Mouse (Mus musculus) spleen, adult 12 weeks (tissue): ENCODE measurements at regions not wholly inside any gene's neighbourhood (a gene's known extent, or its start where the extent isn't known, plus 50 kb on each side); places are given as distances from the start of the nearest gene placed in this dataset.
A peak's percentile ranks its signal among the peaks of the same experiment; 100 is the strongest.
"Not testable (repeated sequence)": the region's sequence is repeated elsewhere in the genome, so short reads cannot be mapped to it uniquely, and the experiment has no call there.

Experiments
- DNase-seq: peaks from one replicate; pipeline ENCODE4 v3.0.0; 2022; ENCODE audit warnings: low spot score

DNA sequence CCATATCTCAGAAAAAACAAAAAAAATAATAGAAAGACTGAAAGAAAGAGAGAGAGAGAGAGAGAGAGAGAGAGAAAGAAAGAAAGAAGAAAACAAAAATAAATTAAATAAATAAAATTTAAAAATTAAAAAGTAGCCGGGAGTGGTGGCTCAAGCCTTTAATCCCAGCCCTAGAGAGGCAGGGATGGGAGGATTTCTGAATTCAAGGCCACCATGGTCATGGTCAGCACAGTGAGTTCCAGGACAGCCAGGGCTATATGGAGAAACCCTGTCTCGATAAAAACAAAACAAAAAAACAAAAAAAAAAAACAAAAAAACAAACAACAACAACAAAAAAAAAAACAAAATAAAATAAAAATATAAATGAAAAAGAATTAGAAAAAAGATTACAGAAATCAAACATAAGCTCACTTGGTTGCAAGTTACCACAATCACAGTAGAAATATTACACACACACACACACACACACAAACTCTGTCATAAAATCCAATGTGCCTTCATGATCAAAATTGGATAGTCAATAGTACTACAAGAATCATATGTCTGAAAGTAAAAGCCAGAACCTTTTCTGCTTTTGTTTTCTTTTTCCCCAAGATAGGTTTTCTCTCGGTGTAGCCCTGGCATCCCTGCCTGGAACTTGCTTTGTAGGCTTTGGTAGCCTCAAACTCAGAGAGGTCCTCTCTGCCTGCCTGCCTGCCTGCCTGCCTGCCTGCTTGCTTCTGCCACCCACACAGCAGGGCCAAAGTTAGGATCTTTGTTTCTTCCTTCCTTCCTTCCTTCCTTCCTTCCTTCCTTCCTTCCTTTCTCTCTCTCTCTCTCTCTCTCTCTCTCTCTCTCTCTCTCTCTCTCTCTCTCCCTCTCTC, 476.1 kb upstream of the Olfr161 start:
- DNase-seq = not testable (repeated sequence)

- DNase-seq = not testable (repeated sequence)
These were observed 475.3 kb upstream of the Olfr161 start for GRCm38 (mm10) chr16:3115336-3116112.

DNA sequence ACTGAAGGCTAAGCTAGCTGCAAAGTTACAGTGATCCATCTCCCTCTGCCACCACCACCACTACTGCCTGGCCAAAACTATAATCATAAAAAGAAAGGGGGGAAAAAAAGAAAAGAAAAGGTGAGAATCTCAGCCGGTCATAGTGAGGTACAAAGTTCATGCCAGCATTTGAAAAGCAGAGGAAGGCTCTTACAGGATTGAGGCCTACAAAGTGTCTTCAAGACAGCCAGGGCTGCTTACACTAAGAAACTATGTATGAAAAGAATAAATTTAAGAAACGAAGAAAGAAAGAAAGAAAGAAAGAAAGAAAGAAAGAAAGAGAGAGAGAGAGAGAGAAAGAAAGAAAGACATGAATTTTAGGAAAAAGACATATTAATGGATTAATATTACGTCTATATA, 474.7 kb upstream of the Olfr161 start:
- DNase-seq = not testable (repeated sequence)

- DNase-seq = not testable (repeated sequence)
These were observed 469.6 kb upstream of the Olfr161 start for GRCm38 (mm10) chr16:3121216-3121615.

- not testable (repeated sequence) for DNase-seq
These were observed 468.5 kb upstream of the Olfr161 start for GRCm38 (mm10) chr16:3122145-3122860.

- peak; percentile 4 for DNase-seq
These were observed 467.9 kb upstream of the Olfr161 start for GRCm38 (mm10) chr16:3122861-3123477.

DNA sequence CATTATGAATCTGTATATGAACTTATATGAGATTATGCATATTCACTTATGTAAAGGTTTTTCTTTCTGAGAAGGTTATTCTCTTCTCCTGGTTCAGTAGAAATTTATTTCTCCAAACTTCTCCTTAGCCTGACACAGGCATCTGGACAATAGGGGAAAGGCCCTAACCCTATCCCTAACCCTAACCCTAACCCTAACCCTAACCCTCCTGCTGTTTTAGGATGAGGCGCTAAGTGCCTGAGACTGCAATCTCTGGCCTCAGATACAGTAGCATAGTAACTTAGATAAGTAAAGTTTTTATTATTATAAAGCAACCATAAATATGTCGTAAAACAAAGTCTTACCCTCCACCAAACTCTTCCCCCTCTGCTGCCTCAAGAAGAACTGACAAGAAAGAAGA, 463.5 kb upstream of the Olfr161 start:
- DNase-seq = not testable (repeated sequence)
